Mouse (Mus musculus): ENCODE measurements around the gene Elp6. TPM values are rescaled to one million over a fixed set of nuclear protein-coding genes. Genes with fewer than 3 reads are reported as not detected.

Gene Elp6
- total RNA-seq, 1 experiment from 2014 or later: 3.6 TPM

DNA sequence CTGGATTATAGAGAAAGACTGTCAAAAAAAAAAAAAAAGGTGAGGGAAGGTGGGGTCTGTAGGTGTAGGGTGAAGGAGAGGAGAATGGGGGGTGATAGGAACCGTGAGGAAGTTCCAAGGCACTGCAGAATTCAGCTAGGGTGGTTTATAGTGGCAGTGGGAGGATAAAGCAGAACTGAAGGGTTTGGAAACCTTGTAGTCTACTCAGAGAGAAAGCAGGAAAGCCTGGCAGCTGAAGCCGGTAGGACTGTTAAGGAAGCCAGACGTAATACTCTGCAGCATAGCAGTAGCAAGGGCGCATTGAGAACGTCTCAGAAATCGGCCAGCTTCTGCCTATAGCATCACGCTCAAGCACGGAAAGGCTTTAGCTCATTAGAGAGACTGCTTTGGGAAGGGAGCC lies 37.0 kb downstream of the Elp6 start:
- ATAC-seq (replicated peaks in 1 of 2; ENCODE audit: insufficient read depth in 1 of 2, low FRiP score in 2 of 2, low TSS enrichment in 1 of 2, low read depth in 1 of 2, poor library complexity in 2 of 2, severe bottlenecking in 2 of 2): no peak

DNA sequence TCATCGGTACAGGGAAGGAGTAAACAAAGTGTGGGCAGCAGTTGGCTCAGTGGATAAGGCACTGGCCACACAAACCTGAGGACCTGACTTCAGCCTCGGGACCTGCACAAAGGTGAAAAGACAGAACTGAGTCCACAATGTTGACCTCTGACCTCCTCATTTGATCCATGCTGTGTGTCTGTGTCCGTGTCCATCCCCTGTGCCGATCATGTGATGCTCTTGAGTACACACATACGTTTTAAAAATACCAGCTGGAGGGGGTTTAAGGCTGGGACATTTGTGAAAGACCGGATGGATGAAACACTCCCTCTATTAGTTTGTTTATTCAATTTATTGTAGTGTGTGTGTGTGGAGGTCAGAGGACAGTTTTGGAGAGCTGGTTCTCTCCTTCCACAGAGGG lies 38.8 kb downstream of the Elp6 start:
- no peak for ATAC-seq (replicated peaks in 1 of 2; ENCODE audit: insufficient read depth in 1 of 2, low FRiP score in 2 of 2, low TSS enrichment in 1 of 2, low read depth in 1 of 2, poor library complexity in 2 of 2, severe bottlenecking in 2 of 2)

GRCm38 (mm10) chr9:110345057-110345739 lies 40.2 kb downstream of the Elp6 start:
- ATAC-seq (replicated peaks in 1 of 2; ENCODE audit: insufficient read depth in 1 of 2, low FRiP score in 2 of 2, low TSS enrichment in 1 of 2, low read depth in 1 of 2, poor library complexity in 2 of 2, severe bottlenecking in 2 of 2): no peak

DNA sequence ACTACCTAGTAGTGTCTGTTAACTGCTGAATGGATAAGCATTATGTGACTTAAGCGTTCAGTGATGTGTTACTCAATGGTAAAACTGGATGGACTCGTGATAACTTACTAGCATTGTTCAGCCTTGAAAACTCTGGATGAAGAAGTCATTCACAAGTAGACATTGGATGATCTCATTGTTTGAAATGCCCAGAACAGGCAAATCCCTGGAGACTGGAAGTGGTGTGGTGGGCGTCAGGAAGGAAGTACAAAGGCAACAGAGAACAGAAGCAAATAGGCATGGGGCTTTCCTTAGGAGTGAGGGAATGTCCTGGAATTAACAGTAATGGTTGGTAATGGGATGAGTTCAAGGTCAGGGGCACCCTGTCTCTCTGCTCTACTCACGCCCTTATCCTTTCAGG lies 43.9 kb downstream of the Elp6 start:
- ATAC-seq (replicated peaks in 1 of 2; ENCODE audit: insufficient read depth in 1 of 2, low FRiP score in 2 of 2, low TSS enrichment in 1 of 2, low read depth in 1 of 2, poor library complexity in 2 of 2, severe bottlenecking in 2 of 2): no peak

GRCm38 (mm10) chr9:110350188-110350587 lies 45.2 kb downstream of the Elp6 start:
- no peak for ATAC-seq (replicated peaks in 1 of 2; ENCODE audit: insufficient read depth in 1 of 2, low FRiP score in 2 of 2, low TSS enrichment in 1 of 2, low read depth in 1 of 2, poor library complexity in 2 of 2, severe bottlenecking in 2 of 2)

DNA sequence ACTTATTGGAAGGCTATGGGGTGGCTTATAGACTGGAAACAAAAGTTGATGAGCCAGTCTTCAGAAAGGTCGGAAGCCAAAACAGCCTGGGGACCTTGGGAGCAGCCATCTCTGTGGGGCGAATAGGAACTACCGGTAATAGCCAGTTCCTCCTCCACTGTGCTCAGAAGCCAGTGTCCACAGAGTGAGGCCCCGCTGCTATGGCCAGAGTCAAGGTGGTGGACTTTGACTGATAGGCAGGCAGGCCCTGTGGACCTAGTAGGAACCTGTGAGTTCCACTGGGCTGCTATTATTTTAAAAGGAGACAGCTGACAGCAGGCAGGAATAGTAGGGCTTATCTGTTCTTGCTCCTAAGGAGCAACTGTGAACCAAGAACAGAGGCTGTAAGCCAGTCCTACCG lies 45.6 kb downstream of the Elp6 start:
- ATAC-seq (replicated peaks in 1 of 2; ENCODE audit: insufficient read depth in 1 of 2, low FRiP score in 2 of 2, low TSS enrichment in 1 of 2, low read depth in 1 of 2, poor library complexity in 2 of 2, severe bottlenecking in 2 of 2): no peak

DNA sequence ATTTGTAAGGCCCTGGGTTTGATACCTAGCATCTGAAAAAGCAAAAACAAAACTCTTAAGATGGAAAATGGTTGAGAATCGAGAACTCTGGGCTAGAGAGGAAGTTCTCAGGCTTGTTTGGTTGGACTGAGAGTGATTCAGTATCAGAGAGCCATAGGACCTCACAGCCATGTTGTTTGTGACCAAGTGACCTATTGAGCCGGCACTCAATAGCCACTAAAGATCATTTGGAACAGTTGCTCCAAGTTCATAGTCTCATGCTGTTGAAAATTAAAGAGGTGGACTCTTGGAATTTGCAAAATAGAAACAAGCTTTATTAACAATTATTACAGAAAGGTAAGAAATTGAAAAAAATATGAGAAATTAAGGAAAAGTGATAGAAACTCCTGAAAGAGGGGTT lies 46.4 kb downstream of the Elp6 start:
- ATAC-seq (replicated peaks in 1 of 2; ENCODE audit: insufficient read depth in 1 of 2, low FRiP score in 2 of 2, low TSS enrichment in 1 of 2, low read depth in 1 of 2, poor library complexity in 2 of 2, severe bottlenecking in 2 of 2): no peak

- ATAC-seq (replicated peaks in 1 of 2; ENCODE audit: insufficient read depth in 1 of 2, low FRiP score in 2 of 2, low TSS enrichment in 1 of 2, low read depth in 1 of 2, poor library complexity in 2 of 2, severe bottlenecking in 2 of 2): peak; percentile 79
Measured at GRCm38 (mm10) chr9:110351932-110352632, 47.1 kb downstream of the Elp6 start.

- ATAC-seq (replicated peaks in 1 of 2; ENCODE audit: insufficient read depth in 1 of 2, low FRiP score in 2 of 2, low TSS enrichment in 1 of 2, low read depth in 1 of 2, poor library complexity in 2 of 2, severe bottlenecking in 2 of 2): no peak
Measured at GRCm38 (mm10) chr9:110358341-110358740, 53.4 kb downstream of the Elp6 start.

DNA sequence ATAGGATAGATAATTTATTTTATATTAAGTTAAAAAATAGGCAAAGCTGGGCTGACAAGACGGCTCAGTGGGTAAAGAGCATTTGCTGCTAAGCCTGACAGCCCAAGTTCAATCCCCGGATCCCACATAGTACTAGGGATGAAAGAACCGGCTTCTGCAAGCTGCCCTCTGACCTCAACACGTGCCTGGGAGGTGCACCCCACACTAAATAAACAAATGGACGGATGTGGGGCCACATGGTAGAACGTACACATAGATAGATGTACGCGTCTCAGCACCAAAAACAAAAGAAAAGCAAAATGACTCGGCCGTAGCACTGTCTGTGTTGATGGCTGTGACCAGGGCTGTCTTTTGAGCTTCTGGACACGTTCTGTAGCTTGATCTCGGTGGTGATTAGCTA lies 56.3 kb downstream of the Elp6 start:
- no peak for ATAC-seq (replicated peaks in 1 of 2; ENCODE audit: insufficient read depth in 1 of 2, low FRiP score in 2 of 2, low TSS enrichment in 1 of 2, low read depth in 1 of 2, poor library complexity in 2 of 2, severe bottlenecking in 2 of 2)

- ATAC-seq (replicated peaks in 1 of 2; ENCODE audit: insufficient read depth in 1 of 2, low FRiP score in 2 of 2, low TSS enrichment in 1 of 2, low read depth in 1 of 2, poor library complexity in 2 of 2, severe bottlenecking in 2 of 2): no peak
Measured at GRCm38 (mm10) chr9:110362337-110362736, 57.4 kb downstream of the Elp6 start.

GRCm38 (mm10) chr9:110366746-110367145 lies 61.8 kb downstream of the Elp6 start:
- ATAC-seq (replicated peaks in 1 of 2; ENCODE audit: insufficient read depth in 1 of 2, low FRiP score in 2 of 2, low TSS enrichment in 1 of 2, low read depth in 1 of 2, poor library complexity in 2 of 2, severe bottlenecking in 2 of 2): no peak

GRCm38 (mm10) chr9:110369860-110370259 lies 64.9 kb downstream of the Elp6 start:
- no peak for ATAC-seq (replicated peaks in 1 of 2; ENCODE audit: insufficient read depth in 1 of 2, low FRiP score in 2 of 2, low TSS enrichment in 1 of 2, low read depth in 1 of 2, poor library complexity in 2 of 2, severe bottlenecking in 2 of 2)

Other genes starting within 250 kb of the Elp6 start
- 90.3 and 92.9 TPM in 2 replicates for gene Smarcc1, start 187.5 kb upstream of the Elp6 start, total RNA-seq (2017)
- 63.0 and 78.6 TPM in 2 replicates for gene Dhx30, start 187.3 kb upstream of the Elp6 start, total RNA-seq (2017)
- gene Cspg5, start 61.4 kb upstream of the Elp6 start, total RNA-seq (2017): 0.88 and 1.6 TPM in 2 replicates
- gene Scap, start 28.1 kb downstream of the Elp6 start, total RNA-seq (2017): 21.4 and 23.2 TPM in 2 replicates
- 3.7 and 5.1 TPM in 2 replicates for gene Ptpn23, start 103.0 kb downstream of the Elp6 start, total RNA-seq (2017)
- 584 and 1,397 TPM in 2 replicates for gene Ngp, start 114.6 kb downstream of the Elp6 start, total RNA-seq (2017)
- 12.6 and 15.4 TPM in 2 replicates for gene Klhl18, start 171.5 kb downstream of the Elp6 start, total RNA-seq (2017)
- 2.0 and 2.1 TPM in 2 replicates for gene Kif9, start 171.8 kb downstream of the Elp6 start, total RNA-seq (2017)
- 197 and 205 TPM in 2 replicates for gene Setd2, start 227.4 kb downstream of the Elp6 start, total RNA-seq (2017)

Measured in hematopoietic stem cell, adult 5-6 weeks (primary cell).